Mouse (Mus musculus) layer of hippocampus, adult 2 months (tissue): ENCODE results near the gene Esrrg. TPM values are rescaled to one million over a fixed set of nuclear protein-coding genes. Genes with fewer than 3 reads are reported as not detected.

Experiments used
- DNase-seq, 2 experiments: peaks; one replicate each; pipeline ENCODE4 v3.0.0; 2022; ENCODE audit warnings: low spot score in 2 of 2
- H3K27ac ChIP-seq: fragments of 200-600 bp; 2 replicates; pipeline ENCODE4 v1.8.1; 2022
- H3K4me3 ChIP-seq: fragments of 200-600 bp; 2 replicates; pipeline ENCODE4 v1.8.1; 2022; ENCODE audit warnings: mild to moderate bottlenecking
- CTCF ChIP-seq: fragments of 200-600 bp; conservative IDR thresholded peaks from 2 replicates; pipeline ENCODE4 v1.8.1; 2022; ENCODE audit warnings: antibody characterized with exemption, mild to moderate bottlenecking, moderate library complexity
- total RNA-seq, 2 experiments: library from RNA; stranded (reverse); gene quantifications; 2 replicates each; pipeline ENCODE4 v1.2.3; 2021

Esrrg gene
- total RNA-seq, 2 experiments from 2014 or later, result 10.9 to 12.6 TPM

GRCm38 (mm10) chr1:188046691-188047121 lies 438.1 kb downstream of the Esrrg start:
- H3K27ac ChIP-seq, result no peak overlapping the region

GRCm38 (mm10) chr1:188047148-188047547 lies 438.6 kb downstream of the Esrrg start:
- DNase-seq, result no peak
- Histone ChIP-seq H3K4me3 (no peak overlapping the region), H3K27ac (no peak overlapping the region)
- TF ChIP-seq CTCF, result no peak

More at GRCm38 (mm10) chr1:188046691-188047121, 438.1 kb downstream of the Esrrg start:
- no peak overlapping the region for H3K4me3 ChIP-seq
- no peak for TF ChIP-seq CTCF
- no peak for DNase-seq

GRCm38 (mm10) chr1:188055888-188056287 lies 447.3 kb downstream of the Esrrg start:
- H3K4me3 ChIP-seq, result no peak overlapping the region
- no peak for TF ChIP-seq CTCF
- H3K27ac ChIP-seq, result no peak overlapping the region
- no peak for DNase-seq

GRCm38 (mm10) chr1:188057892-188058291 lies 449.3 kb downstream of the Esrrg start:
- no peak for TF ChIP-seq CTCF
- Histone ChIP-seq H3K27ac (no peak overlapping the region), H3K4me3 (no peak overlapping the region)
- no peak for DNase-seq

GRCm38 (mm10) chr1:188059006-188059405 lies 450.4 kb downstream of the Esrrg start:
- no peak overlapping the region for H3K27ac ChIP-seq
- no peak for DNase-seq
- no peak overlapping the region for H3K4me3 ChIP-seq
- TF ChIP-seq CTCF, result no peak

GRCm38 (mm10) chr1:188060493-188060892 lies 451.9 kb downstream of the Esrrg start:
- TF ChIP-seq CTCF, result no peak
- no peak overlapping the region for H3K4me3 ChIP-seq
- no peak for DNase-seq
- H3K27ac ChIP-seq, result no peak overlapping the region

GRCm38 (mm10) chr1:188068833-188069232 lies 460.2 kb downstream of the Esrrg start:
- DNase-seq, result no peak
- TF ChIP-seq CTCF, result no peak
- H3K27ac ChIP-seq, result no peak overlapping the region
- H3K4me3 ChIP-seq, result no peak overlapping the region

GRCm38 (mm10) chr1:188069849-188070248 lies 461.3 kb downstream of the Esrrg start:
- Histone ChIP-seq H3K27ac (no peak overlapping the region), H3K4me3 (no peak overlapping the region)
- no peak for DNase-seq
- TF ChIP-seq CTCF, result peak; percentile 42

- DNase-seq, result peak in 1 of 2 experiments; percentile 5
- H3K4me3 ChIP-seq, result no peak overlapping the region
- H3K27ac ChIP-seq, result no peak overlapping the region
- no peak for TF ChIP-seq CTCF
These were observed 469.1 kb downstream of the Esrrg start for GRCm38 (mm10) chr1:188077561-188078195.

GRCm38 (mm10) chr1:188080261-188080875 lies 471.8 kb downstream of the Esrrg start:
- Histone ChIP-seq H3K27ac (no peak overlapping the region), H3K4me3 (no peak overlapping the region)
- DNase-seq, result no peak
- TF ChIP-seq CTCF, result no peak

GRCm38 (mm10) chr1:188082665-188083640 lies 474.4 kb downstream of the Esrrg start:
- no peak for DNase-seq
- no peak for TF ChIP-seq CTCF
- Histone ChIP-seq H3K27ac (no peak overlapping the region), H3K4me3 (no peak overlapping the region)

- no peak overlapping the region for H3K27ac ChIP-seq
- DNase-seq, result no peak
- TF ChIP-seq CTCF, result no peak
- no peak overlapping the region for H3K4me3 ChIP-seq
These were observed 476.7 kb downstream of the Esrrg start for GRCm38 (mm10) chr1:188085116-188085879.
